In the genomic region with DNA sequence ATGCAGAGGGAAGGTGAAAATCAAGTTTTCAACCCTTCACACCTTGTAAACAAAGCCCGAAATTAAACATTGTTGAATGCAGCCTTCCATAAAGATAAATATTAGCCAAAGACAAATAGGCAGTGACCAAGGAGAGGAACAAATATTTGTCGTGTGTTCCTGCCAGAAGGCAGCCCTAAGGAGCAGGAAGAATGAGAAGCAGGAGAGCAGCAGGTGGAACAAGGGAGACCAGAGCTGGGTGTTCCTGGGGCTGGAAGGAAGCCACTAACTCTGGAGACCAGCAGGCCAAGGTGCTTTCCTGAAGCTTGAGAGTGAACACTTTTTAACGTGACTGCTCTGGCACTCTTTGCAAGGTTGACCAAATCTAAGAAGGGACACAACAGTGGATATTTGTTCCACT, we compare ENCODE assay signal across 21 mouse cellular contexts. TPM values are rescaled to one million over a fixed set of nuclear protein-coding genes. Genes with fewer than 3 reads are reported as not detected.
DNase-seq lines count a peak whose midpoint lies in the region; ATAC-seq and TF ChIP-seq lines count a peak whose summit lies in the region.
"Had no signal": no experiment of that assay in that cellular context is flagged by ENCODE, and none has a peak within 500 bp of the region (broad histone marks: within the 10 kb centered on the region; RNA-seq: fewer than 3 reads in every experiment).

No protein-coding gene starts in this region.

- no peak overlapping the region for H3K27ac ChIP-seq in lung, postnatal 0 days (ENCODE audit: low read length)
- no peak overlapping the region; the same call in 1 of the 2 replicates for H3K27ac ChIP-seq in stomach, embryonic 14.5 days (ENCODE audit: low read length)
- H3K27ac ChIP-seq: forebrain, embryonic 13.5 days; heart, embryonic 13.5 days; hindbrain, embryonic 12.5 days; limb, embryonic 13.5 days; liver, embryonic 14.5 days had no signal

- WGBS in lung, postnatal 0 days: 31% methylated on average over 3 of the region's 3 CpGs
- 56% methylated on average over 3 of the region's 3 CpGs for WGBS in stomach, embryonic 14.5 days

- H3K4me3 ChIP-seq in lung, postnatal 0 days (ENCODE audit: low read depth, low read length): no peak overlapping the region
- no peak overlapping the region for H3K4me3 ChIP-seq in stomach, embryonic 14.5 days (ENCODE audit: low read depth, low read length)
- H3K4me3 ChIP-seq: forebrain, embryonic 13.5 days; heart, embryonic 13.5 days; hindbrain, embryonic 12.5 days; limb, embryonic 13.5 days had no signal

- peak; percentile 18 for DNase-seq in urinary bladder, postnatal 14 days (ENCODE audit: low spot score)
- DNase-seq in urinary bladder, postnatal 10 days (ENCODE audit: low spot score): no peak
- peak; percentile 80 for DNase-seq in lung, postnatal 0 days (ENCODE audit: low spot score)
- no peak for DNase-seq in heart, adult 8-10 months (ENCODE audit: low spot score)
- DNase-seq in cerebellum, adult 8-10 months: no peak
- no peak for DNase-seq in gastrocnemius, adult 18-20 months (ENCODE audit: low spot score)
- DNase-seq: adrenal gland, adult 8-10 months; cerebellum, adult 11-12 months; gastrocnemius, postnatal 10 days; heart, adult 18-20 months; right cerebral cortex, adult 18-20 months; thymus, postnatal 14 days had no signal

- H3K9me3 ChIP-seq in lung, postnatal 0 days (ENCODE audit: low read length): no peaks in the 10 kb centered on the region
- H3K9me3 ChIP-seq in stomach, embryonic 14.5 days (ENCODE audit: control insufficient read depth, low read depth, low read length): no peaks in the 10 kb centered on the region
- H3K9me3 ChIP-seq: forebrain, embryonic 13.5 days; heart, embryonic 13.5 days; hindbrain, embryonic 12.5 days; limb, embryonic 13.5 days had no signal

- no peak overlapping the region for H3K4me2 ChIP-seq in lung, postnatal 0 days (replicated peaks; ENCODE audit: low read depth, low read length)
- H3K4me2 ChIP-seq in stomach, embryonic 14.5 days (replicated peaks; ENCODE audit: low read depth, low read length): no peak overlapping the region
- H3K4me2 ChIP-seq: forebrain, embryonic 13.5 days; heart, embryonic 13.5 days; hindbrain, embryonic 12.5 days; limb, embryonic 13.5 days; midbrain, embryonic 11.5 days had no signal

- TF ChIP-seq CTCF in lung, postnatal 0 days (IDR thresholded peaks at IDR 0.05): no peak

- H3K4me1 ChIP-seq in lung, postnatal 0 days (ENCODE audit: insufficient read depth, low read depth, low read length): no peaks in the 10 kb centered on the region
- H3K4me1 ChIP-seq in stomach, embryonic 14.5 days (ENCODE audit: control insufficient read depth, insufficient read depth, low read length): 0 out of 2 replicates have a peak, but pooled peaks cover 6% of the 10 kb centered on the region
- H3K4me1 ChIP-seq: forebrain, embryonic 13.5 days; heart, embryonic 13.5 days; hindbrain, embryonic 12.5 days had no signal

- H3K9ac ChIP-seq in lung, postnatal 0 days (replicated peaks; ENCODE audit: low read depth): no peak overlapping the region
- no peak overlapping the region for H3K9ac ChIP-seq in stomach, embryonic 14.5 days (replicated peaks; ENCODE audit: low read depth, low read length)
- H3K9ac ChIP-seq: forebrain, embryonic 13.5 days; heart, embryonic 13.5 days; hindbrain, embryonic 12.5 days; limb, embryonic 13.5 days; liver, embryonic 14.5 days had no signal

- TF ChIP-seq EP300 in lung, postnatal 0 days (IDR thresholded peaks at IDR 0.05): no peak

- peak; percentile 88 for ATAC-seq in lung, postnatal 0 days
- ATAC-seq in stomach, embryonic 14.5 days (ENCODE audit: insufficient number of reproducible peaks, insufficient read depth, low FRiP score, low read depth): peak; percentile 80
- ATAC-seq: activated CD4-positive, CD25-positive, alpha-beta regulatory T cell, adult 4 months; forebrain, embryonic 13.5 days; inflammation-experienced regulatory T-cells, adult 6 months had no signal

- no peaks in the 10 kb centered on the region for H3K27me3 ChIP-seq in lung, postnatal 0 days (replicated peaks; ENCODE audit: insufficient read depth, low read length)
- no peaks in the 10 kb centered on the region for H3K27me3 ChIP-seq in stomach, embryonic 14.5 days (ENCODE audit: control insufficient read depth, insufficient read depth, low read length)
- H3K27me3 ChIP-seq: forebrain, embryonic 13.5 days; heart, embryonic 13.5 days; hindbrain, embryonic 12.5 days; limb, embryonic 13.5 days had no signal

- no peaks in the 10 kb centered on the region for H3K36me3 ChIP-seq in lung, postnatal 0 days (ENCODE audit: insufficient read depth, low read length)
- no peaks in the 10 kb centered on the region for H3K36me3 ChIP-seq in stomach, embryonic 14.5 days (ENCODE audit: control insufficient read depth, insufficient read depth, low read length)
- H3K36me3 ChIP-seq: heart, embryonic 13.5 days; hindbrain, embryonic 12.5 days; limb, embryonic 13.5 days had no signal

RNA-seq across cellular contexts. Expression of gene C1galt1, which starts 55.6 kb away (rescaled TPM):
- polyA plus RNA-seq in lung, postnatal 0 days (2015; fragmentation: Nextera tagmentation; extraction: Ambion mirVana): 5.2 and 5.7 TPM in 2 replicates
- polyA plus RNA-seq in stomach, embryonic 14.5 days (2014; fragmentation: Nextera tagmentation; extraction: Ambion mirVana): 9.6 and 10.0 TPM in 2 replicates
- total RNA-seq in heart, adult 8-10 months (2022): 10 to 100 TPM; 13.2 to 14.7 (median 13.7) TPM
- total RNA-seq in gastrocnemius, adult 18-20 months (2021): 10 to 100 TPM; 14.1 to 14.3 TPM

Comparison
In these comparisons a context has a peak if more than half of its experiments do, and no peak if none do; other contexts are left out.
1. DNase-seq: peak in urinary bladder, postnatal 14 days (single experiment) and lung, postnatal 0 days (single experiment); none in urinary bladder, postnatal 10 days (single experiment), heart, adult 8-10 months (single experiment), cerebellum, adult 8-10 months (single experiment) and gastrocnemius, adult 18-20 months (single experiment).